Mouse (Mus musculus) hindbrain, embryonic 16.5 days (tissue): Measurements from ENCODE around the gene Ppp2r5c. TPM values are rescaled to one million over a fixed set of nuclear protein-coding genes. Genes with fewer than 3 reads are reported as not detected.

ENCODE experiments used
- ATAC-seq: fragments of 200-750 bp; cut with Nextera tagmentation; 2 replicates; pipeline ENCODE4 v1.8.0; 2017; ENCODE audit warnings: moderate TSS enrichment, moderate library complexity
- H3K27ac ChIP-seq: fragments of 300-500 bp; sonication (generic); 2 replicates; pipeline ENCODE4 v1.5.1; 2014; ENCODE audit warnings: low read depth, mild to moderate bottlenecking, control low read depth, low read length, moderate library complexity
- H3K27me3 ChIP-seq: fragments of 300-500 bp; sonication (generic); replicated peaks from 2 replicates; pipeline ENCODE4 v1.6.1; 2014; ENCODE audit warnings: low read length; ENCODE audit not compliant: control insufficient read depth, insufficient read depth
- H3K36me3 ChIP-seq: fragments of 300-500 bp; sonication (generic); 2 replicates; pipeline ENCODE4 v1.6.1; 2014; ENCODE audit warnings: mild to moderate bottlenecking, low read length, moderate library complexity, mixed read lengths; ENCODE audit not compliant: control insufficient read depth, insufficient read depth
- H3K4me1 ChIP-seq: fragments of 300-500 bp; sonication (generic); 2 replicates; pipeline ENCODE4 v1.6.1; 2014; ENCODE audit warnings: low read depth, low read length; ENCODE audit not compliant: control insufficient read depth, insufficient read depth
- H3K4me2 ChIP-seq: fragments of 300-500 bp; sonication (generic); 2 replicates; pipeline ENCODE4 v1.6.1; 2014; ENCODE audit warnings: mild to moderate bottlenecking, low read length, control low read depth, moderate library complexity
- H3K4me3 ChIP-seq: fragments of 300-500 bp; sonication (generic); 2 replicates; pipeline ENCODE4 v1.5.1; 2014; ENCODE audit warnings: mild to moderate bottlenecking, low read length, control low read depth, moderate library complexity
- H3K9ac ChIP-seq: fragments of 300-500 bp; sonication (generic); 2 replicates; pipeline ENCODE4 v1.6.1; 2014; ENCODE audit warnings: low read depth, mild to moderate bottlenecking, control low read depth, low read length, moderate library complexity
- H3K9me3 ChIP-seq: fragments of 300-500 bp; sonication (generic); 2 replicates; pipeline ENCODE4 v1.6.1; 2014; ENCODE audit warnings: mild to moderate bottlenecking, low read length, moderate library complexity; ENCODE audit not compliant: control insufficient read depth
- WGBS: fragments of 180-500 bp; shearing (Covaris S2); extraction: QIAGEN DNeasy Blood & Tissue Kit; methylation state at CpG from one replicate; pipeline ENCODE4 v1.1.7; 2014; 5-methylcytosine and 5-hydroxymethylcytosine counted together
- polyA plus RNA-seq: library from polyadenylated mRNA; unstranded; fragments of >200 nt; fragmentation: Nextera tagmentation; extraction: Ambion mirVana; gene quantifications from 2 replicates; pipeline ENCODE4 v1.2.1, GENCODE M21; 2015

Gene Ppp2r5c
- polyA plus RNA-seq, 1 experiment from 2014 or later, result 136 TPM

- Histone ChIP-seq H3K36me3 (peaks cover 14% of the 10 kb centered on the region), H3K27me3 (no peaks in the 10 kb centered on the region), H3K4me3 (no peak overlapping the region), H3K27ac (no peak overlapping the region), H3K4me2 (no peak overlapping the region), H3K9me3 (no peaks in the 10 kb centered on the region), H3K4me1 (peaks cover 4% of the 10 kb centered on the region), H3K9ac (no peak overlapping the region)
- WGBS, result 87% methylated on average over 9 of the region's 9 CpGs
- ATAC-seq, result no peak
Observed at GRCm38 (mm10) chr12:110609153-110609497, 162.2 kb downstream of the Ppp2r5c start.

GRCm38 (mm10) chr12:110610713-110611112 lies 163.8 kb downstream of the Ppp2r5c start:
- 98% methylated on average over 2 of the region's 2 CpGs for WGBS

GRCm38 (mm10) chr12:110630056-110630455 lies 183.1 kb downstream of the Ppp2r5c start:
- no peak for ATAC-seq
- H3K4me3 ChIP-seq, result no peak overlapping the region
- H3K36me3 ChIP-seq, result peaks cover 89% of the 10 kb centered on the region
- H3K27me3 ChIP-seq, result no peaks in the 10 kb centered on the region
- no peaks in the 10 kb centered on the region for H3K4me1 ChIP-seq
- WGBS, result 92% methylated on average over 11 of the region's 11 CpGs
- H3K4me2 ChIP-seq, result no peak overlapping the region
- H3K27ac ChIP-seq, result no peak overlapping the region
- no peak overlapping the region for H3K9ac ChIP-seq
- no peaks in the 10 kb centered on the region for H3K9me3 ChIP-seq

More at GRCm38 (mm10) chr12:110610713-110611112, 163.8 kb downstream of the Ppp2r5c start:
- no peak overlapping the region for H3K9ac ChIP-seq
- H3K36me3 ChIP-seq, result peaks cover 28% of the 10 kb centered on the region
- no peaks in the 10 kb centered on the region for H3K27me3 ChIP-seq
- H3K4me1 ChIP-seq, result 0 out of 2 replicates have a peak, but pooled peaks cover 2% of the 10 kb centered on the region
- H3K4me2 ChIP-seq, result no peak overlapping the region
- no peaks in the 10 kb centered on the region for H3K9me3 ChIP-seq
- no peak overlapping the region for H3K4me3 ChIP-seq
- no peak for ATAC-seq
- H3K27ac ChIP-seq, result no peak overlapping the region

Other genes starting within 250 kb of the Ppp2r5c start
- gene Dio3, start 168.1 kb upstream of the Ppp2r5c start, polyA plus RNA-seq, result 1.8 and 2.2 TPM in 2 replicates
- 85.8 and 91.5 TPM in 2 replicates for gene Dync1h1, start 154.3 kb downstream of the Ppp2r5c start, polyA plus RNA-seq
- 0.16 and 0.55 TPM in 2 replicates for gene 1700001K19Rik, start 235.5 kb downstream of the Ppp2r5c start, polyA plus RNA-seq